In the genomic region with DNA sequence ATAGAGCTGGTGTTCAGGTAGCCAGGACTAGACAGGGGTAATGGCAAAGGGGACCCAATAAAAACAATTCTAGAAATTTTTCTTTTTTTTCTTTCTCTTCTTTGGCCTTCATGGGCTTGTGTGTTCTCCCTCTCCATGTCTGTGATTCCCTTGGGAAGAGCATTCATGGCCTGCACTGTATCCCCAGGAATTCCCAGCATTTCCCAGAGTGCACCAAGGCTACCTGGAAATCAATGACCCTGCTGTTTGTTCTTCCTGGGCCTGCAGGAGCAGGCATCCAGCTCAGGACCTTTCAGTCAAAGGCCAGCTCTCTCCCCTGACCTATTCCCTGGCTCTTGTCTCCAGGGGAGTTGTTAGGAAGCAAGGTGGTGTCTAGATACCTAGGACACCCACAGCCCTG, we compare ENCODE assay signal across 9 mouse cellular contexts. TPM values are rescaled to one million over a fixed set of nuclear protein-coding genes. Genes with fewer than 3 reads are reported as not detected.
DNase-seq lines count a peak whose midpoint lies in the region; ATAC-seq and TF ChIP-seq lines count a peak whose summit lies in the region.
"Had no signal": no experiment of that assay in that cellular context is flagged by ENCODE, and none has a peak within 500 bp of the region (broad histone marks: within the 10 kb centered on the region; RNA-seq: fewer than 3 reads in every experiment).

No protein-coding gene starts in this region.

- H3K4me3 ChIP-seq in lung, embryonic 14.5 days (ENCODE audit: low read depth, low read length): peak overlapping the region; percentile 73; the same call in 1 of the 2 replicates
- 0 out of 2 replicates have a peak overlapping the region, but pooled peaks have one; percentile 67 for H3K4me3 ChIP-seq in forebrain, postnatal 0 days (ENCODE audit: low read depth, low read length)
- no peak overlapping the region for H3K4me3 ChIP-seq in liver, embryonic 13.5 days (replicated peaks)
- no peak overlapping the region for H3K4me3 ChIP-seq in stomach, embryonic 15.5 days (replicated peaks)

- H3K9ac ChIP-seq in lung, embryonic 14.5 days: no peak overlapping the region
- H3K9ac ChIP-seq in forebrain, postnatal 0 days: no peak overlapping the region
- H3K9ac ChIP-seq in liver, embryonic 13.5 days: no peak overlapping the region
- no peak overlapping the region for H3K9ac ChIP-seq in stomach, embryonic 15.5 days

- no peak overlapping the region for H3K27ac ChIP-seq in lung, embryonic 14.5 days (ENCODE audit: low read depth)
- no peak overlapping the region for H3K27ac ChIP-seq in forebrain, postnatal 0 days (ENCODE audit: low read depth, low read length)
- peak overlapping the region; percentile 69; the same call in 1 of the 2 replicates for H3K27ac ChIP-seq in liver, embryonic 13.5 days
- no peak overlapping the region for H3K27ac ChIP-seq in stomach, embryonic 15.5 days

- no peaks in the 10 kb centered on the region for H3K36me3 ChIP-seq in lung, embryonic 14.5 days (ENCODE audit: insufficient read depth)
- no peaks in the 10 kb centered on the region for H3K36me3 ChIP-seq in forebrain, postnatal 0 days (ENCODE audit: insufficient read depth)
- H3K36me3 ChIP-seq in liver, embryonic 13.5 days: no peaks in the 10 kb centered on the region
- H3K36me3 ChIP-seq in stomach, embryonic 15.5 days: no peaks in the 10 kb centered on the region

- TF ChIP-seq CTCF in lung, embryonic 14.5 days (IDR thresholded peaks at IDR 0.05; ENCODE audit: low read depth): no peak
- no peak for TF ChIP-seq CTCF in forebrain, postnatal 0 days (IDR thresholded peaks at IDR 0.05; ENCODE audit: low read depth)

- H3K27me3 ChIP-seq in lung, embryonic 14.5 days (ENCODE audit: insufficient read depth, low read length): no peaks in the 10 kb centered on the region
- no peaks in the 10 kb centered on the region for H3K27me3 ChIP-seq in forebrain, postnatal 0 days (ENCODE audit: insufficient read depth, low read length)
- H3K27me3 ChIP-seq in liver, embryonic 13.5 days: peaks cover 39% of the 10 kb centered on the region
- no peaks in the 10 kb centered on the region for H3K27me3 ChIP-seq in stomach, embryonic 15.5 days (replicated peaks)

- no peak for ATAC-seq in lung, embryonic 14.5 days (ENCODE audit: insufficient read depth)
- no peak for ATAC-seq in forebrain, postnatal 0 days
- ATAC-seq in liver, embryonic 13.5 days (ENCODE audit: low read depth): peak; percentile 52
- no peak for ATAC-seq in stomach, embryonic 15.5 days (ENCODE audit: insufficient read depth, low FRiP score, low read depth)

- peak overlapping the region; percentile 89 for H3K4me2 ChIP-seq in lung, embryonic 14.5 days
- peak overlapping the region; percentile 97; the same call in 1 of the 2 replicates for H3K4me2 ChIP-seq in forebrain, postnatal 0 days (ENCODE audit: low read depth)
- peak overlapping the region; percentile 69 for H3K4me2 ChIP-seq in liver, embryonic 13.5 days
- peak overlapping the region; percentile 95; the same call in 1 of the 2 replicates for H3K4me2 ChIP-seq in stomach, embryonic 15.5 days

- H3K9me3 ChIP-seq in lung, embryonic 14.5 days (ENCODE audit: low read depth, low read length): no peaks in the 10 kb centered on the region
- no peaks in the 10 kb centered on the region for H3K9me3 ChIP-seq in forebrain, postnatal 0 days (ENCODE audit: low read length)
- no peaks in the 10 kb centered on the region for H3K9me3 ChIP-seq in liver, embryonic 13.5 days (replicated peaks)
- H3K9me3 ChIP-seq in stomach, embryonic 15.5 days: no peaks in the 10 kb centered on the region

- no peak for DNase-seq in lung, embryonic 14.5 days
- no peak for DNase-seq in lung, postnatal 14 days
- DNase-seq in forebrain, postnatal 0 days: no peak
- DNase-seq in liver, embryonic 13.5 days: no peak
- DNase-seq in embryo, embryonic 10 days (ENCODE audit: low spot score): no peak
- DNase-seq in thymus, postnatal 25 days: no peak
- DNase-seq: kidney, adult 8-10 months; thymus, adult 2 months had no signal

- H3K4me1 ChIP-seq in lung, embryonic 14.5 days (ENCODE audit: insufficient read depth): peaks cover 6% of the 10 kb centered on the region; the same call in 1 of the 2 replicates
- H3K4me1 ChIP-seq in forebrain, postnatal 0 days (ENCODE audit: insufficient read depth): no peaks in the 10 kb centered on the region
- peaks cover 3% of the 10 kb centered on the region; the same call in 1 of the 2 replicates for H3K4me1 ChIP-seq in liver, embryonic 13.5 days (replicated peaks)
- no peaks in the 10 kb centered on the region for H3K4me1 ChIP-seq in stomach, embryonic 15.5 days

RNA-seq across cellular contexts. Expression of a gene that starts 1.5 kb away (rescaled TPM):
- 21.3 and 22.3 TPM in 2 replicates for polyA plus RNA-seq in lung, embryonic 14.5 days (2014; fragmentation: Nextera tagmentation; extraction: Ambion mirVana)
- 31.6 and 48.0 TPM in 2 replicates for total RNA-seq in forebrain, postnatal 0 days (2014; rRNA removed)
- polyA plus RNA-seq in forebrain, postnatal 0 days (2015; fragmentation: Nextera tagmentation; extraction: Ambion mirVana): 44.7 and 62.8 TPM in 2 replicates
- polyA plus RNA-seq in liver, embryonic 13.5 days (2015; fragmentation: Nextera tagmentation; extraction: Ambion mirVana): 4.9 and 5.9 TPM in 2 replicates
- 22.4 and 25.5 TPM in 2 replicates for polyA plus RNA-seq in stomach, embryonic 15.5 days (2015; fragmentation: Nextera tagmentation; extraction: Ambion mirVana)

Comparison
In these comparisons a context has a peak if more than half of its experiments do, and no peak if none do; other contexts are left out.
1. H3K4me3 ChIP-seq: peak in lung, embryonic 14.5 days (single experiment) and forebrain, postnatal 0 days (single experiment); none in liver, embryonic 13.5 days (single experiment) and stomach, embryonic 15.5 days (single experiment).
2. Peak in every context shown above with its lines, with median percentiles within 50 percentile points of each other: H3K4me2 ChIP-seq.